Mouse (Mus musculus) myocyte (in vitro differentiated cells): Measurements from ENCODE around the gene Sema6d.

Experiments
- CEBPB ChIP-seq: IDR thresholded peaks from 2 replicates; pipeline ENCODE4 v1.6.1; 2011; ENCODE audit warnings: mild to moderate bottlenecking, moderate library complexity; ENCODE audit not compliant: poor library complexity, insufficient read depth, severe bottlenecking
- MAX ChIP-seq: IDR thresholded peaks from one replicate; pipeline ENCODE4 v1.6.1; 2011; ENCODE audit warnings: low read depth, mild to moderate bottlenecking, control low read depth
- MYOD1 ChIP-seq, 3 experiments: IDR thresholded peaks; one replicate each; pipeline ENCODE4 v1.6.1; 2011; ENCODE audit warnings: control low read depth in 2 of 3, low read depth in 2 of 3, mild to moderate bottlenecking in 2 of 3, moderate library complexity in 1 of 3; ENCODE audit not compliant: insufficient read length in 2 of 3, control insufficient read depth in 1 of 3
- MYOG ChIP-seq, 3 experiments: IDR thresholded peaks; one replicate each; pipeline ENCODE4 v1.6.1; 2011; ENCODE audit warnings: control low read depth in 2 of 3, low read depth in 2 of 3, mild to moderate bottlenecking in 2 of 3; ENCODE audit not compliant: insufficient read length in 2 of 3, control insufficient read depth in 1 of 3, insufficient read depth in 1 of 3
- POLR2A ChIP-seq: IDR thresholded peaks from one replicate; pipeline ENCODE4 v1.6.1; 2011; ENCODE audit warnings: low read depth, mild to moderate bottlenecking, control low read depth, moderate library complexity; ENCODE audit not compliant: insufficient read length
- POLR2AphosphoS2 ChIP-seq: IDR thresholded peaks from one replicate; pipeline ENCODE4 v1.6.1; 2011; ENCODE audit warnings: low read depth, control low read depth; ENCODE audit not compliant: insufficient read length
- REST ChIP-seq: IDR thresholded peaks from one replicate; pipeline ENCODE4 v1.6.1; 2011; ENCODE audit warnings: mild to moderate bottlenecking, control low read depth, moderate library complexity; ENCODE audit not compliant: insufficient read depth, insufficient read length
- SRF ChIP-seq: IDR thresholded peaks from one replicate; pipeline ENCODE4 v1.6.1; 2011; ENCODE audit warnings: low read depth; ENCODE audit not compliant: control insufficient read depth, insufficient read length
- TCF12 ChIP-seq: IDR thresholded peaks from one replicate; pipeline ENCODE4 v1.6.1; 2011; ENCODE audit warnings: mild to moderate bottlenecking, control low read depth; ENCODE audit not compliant: poor library complexity, insufficient read depth, severe bottlenecking
- TCF3 ChIP-seq: IDR thresholded peaks from one replicate; pipeline ENCODE4 v1.6.1; 2011; ENCODE audit warnings: low read depth, control low read depth; ENCODE audit not compliant: insufficient read length
- USF1 ChIP-seq: IDR thresholded peaks from one replicate; pipeline ENCODE4 v1.6.1; 2011; ENCODE audit warnings: low read depth, mild to moderate bottlenecking, control low read depth, moderate library complexity

GRCm38 (mm10) chr2:124702621-124703020 lies 612.9 kb downstream of the Sema6d start:
- TF ChIP-seq POLR2A (no peak), TCF12 (no peak), POLR2AphosphoS2 (no peak), MAX (no peak), MYOG (IDR thresholded peaks at IDR 0.05; ENCODE audit: control insufficient read depth in 1 of 3, insufficient read depth in 1 of 3, insufficient read length in 2 of 3, low read depth in 2 of 3) (no peak), SRF (no peak), USF1 (no peak), TCF3 (no peak), REST (no peak), CEBPB (no peak), MYOD1 (IDR thresholded peaks at IDR 0.05; ENCODE audit: control insufficient read depth in 1 of 3, insufficient read length in 2 of 3, low read depth in 2 of 3) (no peak)
